Mouse (Mus musculus): ENCODE results near the gene Cd276.

GRCm38 (mm10) chr9:58584323-58584722 is 29.1 kb upstream of the Cd276 start:
- TF ChIP-seq CTCF (IDR thresholded peaks at IDR 0.05; ENCODE audit: low read depth): no peak
- no peak for TF ChIP-seq EP300 (optimal IDR thresholded peaks at IDR 0.05)

Data from stomach, postnatal 0 days (tissue).